Mouse (Mus musculus) cortical plate, adult 2 months (tissue): ENCODE results near the gene Wfs1.

ENCODE experiments used
- CTCF ChIP-seq: fragments of 200-500 bp; IDR thresholded peaks from 2 replicates; pipeline ENCODE4 v1.5.1; 2011; ENCODE audit warnings: mild to moderate bottlenecking, control low read depth, low read length; ENCODE audit not compliant: insufficient read depth; ENCODE audit errors: extremely low read depth
- POLR2A ChIP-seq: fragments of 200-500 bp; IDR thresholded peaks from 2 replicates; pipeline ENCODE4 v1.6.1; 2011; ENCODE audit warnings: mild to moderate bottlenecking, low read length, control low read depth; ENCODE audit not compliant: insufficient read depth; ENCODE audit errors: extremely low read depth

GRCm38 (mm10) chr5:36938021-36938420 lies 51.0 kb downstream of the Wfs1 start:
- TF ChIP-seq CTCF = no peak
- TF ChIP-seq POLR2A = no peak
